Mouse (Mus musculus) spleen, adult 2 months (tissue): ENCODE measurements around the gene Apoc1.

ENCODE experiments used
- CTCF ChIP-seq: fragments of 200-500 bp; IDR thresholded peaks from 2 replicates; pipeline ENCODE4 v1.5.1; 2011; ENCODE audit warnings: mild to moderate bottlenecking, inconsistent platforms; ENCODE audit not compliant: insufficient read depth, insufficient read length, insufficient replicate concordance; ENCODE audit errors: extremely low read depth
- POLR2A ChIP-seq: fragments of 200-500 bp; IDR thresholded peaks from 2 replicates; pipeline ENCODE4 v1.6.1; 2011; ENCODE audit warnings: low read depth, low read length, inconsistent platforms

- TF ChIP-seq CTCF (no peak), POLR2A (no peak)
These were observed 3.8 kb downstream of the Apoc1 start for GRCm38 (mm10) chr7:19688611-19689010.
